Mouse (Mus musculus) megakaryocyte, adult 5-6 weeks (primary cell): Measurements from ENCODE around the gene C1qtnf6. TPM values are rescaled to one million over a fixed set of nuclear protein-coding genes. Genes with fewer than 3 reads are reported as not detected.
A peak's percentile ranks its signal among the peaks of the same experiment; 100 is the strongest.

ENCODE experiments used
- ATAC-seq: 2 replicates; pipeline ENCODE4 v1.8.0; 2016; ENCODE audit warnings: mild to moderate bottlenecking, inconsistent platforms; ENCODE audit not compliant: poor library complexity, severe bottlenecking
- total RNA-seq, 2 experiments: library from RNA; stranded (forward) in 1 of 2; stranded (reverse) in 1 of 2; fragments of 153-499, 151-499 nt in 1 of 2; fragments of 221-1000, 200-1000 nt in 1 of 2; gene quantifications; 2 replicates each; pipeline versions ENCODE4 v1.2.3 to v1.2.4; 2015 to 2017

C1qtnf6 gene
- total RNA-seq, 2 experiments from 2014 or later = 2.7 TPM; not detected in 1

DNA sequence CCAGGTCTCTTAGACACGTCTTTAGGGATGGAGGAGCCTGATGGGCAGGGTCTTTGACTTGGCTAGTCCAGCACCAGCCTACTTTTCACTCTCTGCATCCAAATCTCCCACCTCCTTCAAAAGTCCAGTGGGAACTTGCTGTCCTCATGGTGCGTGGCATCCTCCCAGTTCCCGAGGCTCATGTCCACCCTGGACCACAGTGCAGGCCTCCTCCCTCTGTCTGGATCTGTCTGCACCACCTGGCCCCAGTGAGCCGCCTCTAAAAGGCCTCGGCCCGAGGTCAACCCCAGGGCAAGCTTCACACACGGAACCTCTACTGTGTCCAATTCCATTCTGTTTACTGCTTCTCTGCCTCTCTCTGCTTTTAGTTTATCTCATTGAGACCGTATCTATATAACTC, 9.9 kb downstream of the C1qtnf6 start:
- no peak for ATAC-seq

DNA sequence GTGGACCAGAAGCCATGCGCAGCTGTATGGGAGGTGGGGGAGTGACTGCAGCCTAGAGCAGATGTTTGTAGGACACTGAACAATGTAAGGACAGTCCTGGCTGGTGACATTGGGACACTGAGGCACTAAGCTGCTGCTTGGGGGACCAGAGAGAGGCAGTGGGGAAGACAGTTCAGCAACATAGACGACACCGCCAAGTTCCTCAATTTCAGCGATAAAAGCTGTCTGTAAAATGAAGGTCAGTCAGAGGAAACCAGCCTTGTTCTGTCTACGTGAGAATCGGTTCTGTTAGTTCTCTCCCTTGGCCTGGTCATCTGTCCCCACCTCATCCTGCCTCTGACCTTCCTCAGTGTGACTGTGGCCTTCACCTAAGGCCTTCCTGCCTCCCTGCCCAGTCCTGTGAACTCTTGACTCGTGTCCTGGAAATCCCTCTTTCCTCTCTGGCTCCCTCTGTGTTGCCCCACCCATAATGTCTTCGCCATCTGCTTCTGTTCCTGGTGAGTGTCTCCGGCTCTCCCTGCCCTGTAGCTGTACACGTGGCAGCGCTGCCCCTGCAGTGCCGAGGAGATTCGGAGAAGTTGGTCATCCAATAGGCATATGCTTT, 11.0 kb downstream of the C1qtnf6 start:
- ATAC-seq = peak; percentile 39; the same call in 1 of the 2 replicates

DNA sequence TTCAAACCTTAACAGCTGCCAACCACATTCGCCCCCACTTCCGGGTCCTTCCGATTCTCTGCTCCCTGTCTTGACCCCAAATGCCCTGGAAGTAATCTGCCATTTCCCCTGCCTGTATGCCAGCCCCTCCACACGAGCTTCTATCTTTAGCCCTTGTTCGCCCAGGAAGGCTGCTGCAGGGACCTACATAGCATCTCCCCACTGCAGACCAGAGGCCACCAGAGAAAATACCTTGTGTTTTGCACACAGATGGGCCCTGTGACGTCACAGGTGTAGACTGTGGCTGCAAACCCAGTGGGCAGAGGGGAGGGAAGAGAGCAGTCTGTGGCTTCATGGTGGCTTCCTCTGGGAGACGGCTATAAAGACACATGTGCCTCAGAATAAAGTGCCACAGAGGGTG, 13.0 kb downstream of the C1qtnf6 start:
- no peak for ATAC-seq

DNA sequence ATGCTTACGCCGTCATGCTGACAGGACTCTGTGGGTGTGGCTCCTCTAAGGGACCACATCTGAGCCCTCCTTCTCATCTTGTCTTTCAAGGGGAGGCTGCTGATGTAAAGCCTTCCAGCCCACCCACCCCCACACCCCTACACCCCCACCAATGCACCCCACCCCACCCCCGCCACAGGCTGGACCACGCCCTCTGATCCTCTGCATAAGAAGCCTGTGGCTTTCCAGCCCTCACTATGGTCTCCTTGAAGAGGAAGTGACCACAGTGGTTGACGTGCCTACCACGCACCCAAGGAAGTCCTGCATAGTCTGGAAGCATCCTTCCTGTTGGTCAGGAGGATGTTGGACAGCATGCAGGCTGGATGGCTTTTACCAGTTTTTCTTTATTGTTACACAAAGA, 15.5 kb downstream of the C1qtnf6 start:
- ATAC-seq = peak; percentile 56

DNA sequence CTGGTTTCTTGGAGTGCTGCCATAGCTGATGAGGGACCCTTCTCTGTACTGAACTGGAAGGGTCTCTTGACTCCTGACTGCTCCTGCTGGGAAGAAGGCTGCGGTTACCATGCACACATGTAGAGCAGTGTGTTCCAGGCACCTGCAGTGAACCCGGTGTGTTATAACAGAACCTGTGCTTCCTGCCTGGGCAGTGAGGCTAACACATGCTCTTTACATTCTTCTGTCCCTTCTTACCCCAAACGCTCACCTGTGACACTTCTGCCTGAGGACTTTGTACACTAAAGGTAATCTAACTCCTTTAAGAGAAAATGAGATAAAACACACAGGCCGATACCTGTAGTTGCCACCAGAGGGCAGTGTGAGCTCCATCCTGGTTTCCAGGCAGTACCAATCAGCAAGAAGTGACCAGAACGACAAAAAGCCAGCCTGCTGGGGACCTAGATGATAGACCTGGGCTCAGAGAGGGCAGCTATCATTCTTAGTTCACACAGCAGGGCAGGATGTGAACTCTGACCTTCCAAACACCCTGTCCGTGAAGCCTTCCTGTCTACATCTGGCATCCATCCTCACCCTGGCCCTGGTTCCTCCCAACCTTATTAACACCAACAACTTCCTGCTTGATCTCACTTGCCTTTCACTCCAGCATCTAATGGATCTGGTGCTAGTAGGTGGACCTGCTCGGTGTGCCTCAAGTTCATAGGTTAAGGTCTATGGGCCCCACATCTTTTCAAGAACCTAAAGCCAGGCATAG, 16.6 kb downstream of the C1qtnf6 start:
- peak; percentile 61 for ATAC-seq

DNA sequence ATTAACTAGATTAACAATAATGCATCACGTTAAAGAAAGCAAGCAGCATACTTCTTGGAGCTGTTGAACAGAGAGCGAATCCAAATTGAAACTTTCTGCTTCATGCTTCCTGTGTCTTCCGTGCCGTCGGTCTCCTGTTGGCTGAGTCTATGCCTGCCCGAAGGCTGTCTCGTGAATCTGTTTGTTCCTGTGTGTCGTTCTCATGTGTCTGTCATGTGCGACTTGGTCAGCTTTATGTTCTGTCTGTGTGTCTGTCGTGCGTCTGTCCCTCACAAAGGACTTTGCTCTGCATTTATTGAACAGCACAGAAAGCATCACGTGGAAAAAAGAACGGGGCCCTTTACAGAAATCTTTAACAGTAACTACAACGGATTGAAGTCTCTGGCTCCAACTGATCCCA, 18.2 kb downstream of the C1qtnf6 start:
- ATAC-seq = no peak

DNA sequence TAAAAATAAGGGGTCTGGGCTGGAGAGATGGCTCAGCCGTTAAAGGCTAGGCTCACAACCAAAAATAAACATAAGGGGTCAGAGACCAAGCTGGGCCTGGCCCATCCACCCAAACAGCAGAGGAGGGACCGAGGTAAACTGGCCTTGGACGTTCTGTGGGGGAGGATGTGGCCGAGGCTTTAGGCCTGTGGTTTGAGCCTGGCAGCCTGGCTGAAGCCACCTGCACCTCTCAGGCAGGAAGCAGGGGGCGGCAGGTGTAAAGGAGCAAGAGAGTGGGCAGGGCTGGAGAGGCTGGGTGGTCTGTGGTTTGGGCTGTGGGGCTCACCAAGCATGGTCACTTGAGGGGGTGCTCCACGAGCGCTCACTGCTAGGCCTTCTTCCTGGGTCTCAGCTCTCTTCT, 19.3 kb downstream of the C1qtnf6 start:
- ATAC-seq = 0 out of 2 replicates have a peak, but pooled peaks have one; percentile 12

DNA sequence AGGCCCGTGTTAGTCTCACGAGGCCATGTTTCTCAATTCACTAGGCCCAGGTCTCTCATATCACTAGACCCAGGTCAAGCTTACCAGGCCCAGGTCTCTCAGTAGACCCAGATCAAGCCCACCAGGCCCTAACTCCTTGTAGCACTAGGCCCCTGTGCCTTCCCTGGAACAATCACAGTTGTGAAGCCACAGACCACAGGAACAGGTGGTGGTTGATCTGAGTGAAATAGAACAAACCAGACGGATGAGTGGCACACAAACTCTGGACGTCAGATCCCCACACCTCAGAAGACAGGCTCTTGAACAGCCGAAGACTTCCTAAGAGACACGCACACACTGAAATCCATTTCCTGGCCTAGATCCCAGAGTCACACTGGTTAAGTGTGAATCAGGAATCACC, 20.5 kb downstream of the C1qtnf6 start:
- no peak for ATAC-seq

DNA sequence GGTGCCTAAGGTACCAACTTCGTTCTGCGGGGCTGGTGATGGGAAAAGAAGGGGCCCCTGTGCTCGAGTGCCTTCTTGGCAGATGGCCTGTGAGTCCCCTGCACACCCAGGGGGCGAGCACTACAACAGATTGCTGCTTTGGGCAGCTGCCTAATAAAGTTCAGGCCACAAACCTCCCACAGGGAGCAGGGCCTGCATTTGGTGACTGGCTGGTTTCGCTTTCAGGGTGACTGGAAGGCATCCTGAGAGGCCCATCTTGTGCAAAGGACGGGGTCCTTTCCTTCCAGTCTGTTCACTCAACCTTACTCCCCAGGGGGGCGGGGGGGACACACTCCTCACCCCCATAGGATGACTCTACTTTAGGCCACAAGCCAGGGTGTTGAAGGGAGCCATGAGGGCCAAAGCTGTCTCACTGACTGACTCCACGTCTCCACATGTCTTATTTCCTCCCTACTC, 21.1 kb downstream of the C1qtnf6 start:
- ATAC-seq = 0 out of 2 replicates have a peak, but pooled peaks have one; percentile 11

DNA sequence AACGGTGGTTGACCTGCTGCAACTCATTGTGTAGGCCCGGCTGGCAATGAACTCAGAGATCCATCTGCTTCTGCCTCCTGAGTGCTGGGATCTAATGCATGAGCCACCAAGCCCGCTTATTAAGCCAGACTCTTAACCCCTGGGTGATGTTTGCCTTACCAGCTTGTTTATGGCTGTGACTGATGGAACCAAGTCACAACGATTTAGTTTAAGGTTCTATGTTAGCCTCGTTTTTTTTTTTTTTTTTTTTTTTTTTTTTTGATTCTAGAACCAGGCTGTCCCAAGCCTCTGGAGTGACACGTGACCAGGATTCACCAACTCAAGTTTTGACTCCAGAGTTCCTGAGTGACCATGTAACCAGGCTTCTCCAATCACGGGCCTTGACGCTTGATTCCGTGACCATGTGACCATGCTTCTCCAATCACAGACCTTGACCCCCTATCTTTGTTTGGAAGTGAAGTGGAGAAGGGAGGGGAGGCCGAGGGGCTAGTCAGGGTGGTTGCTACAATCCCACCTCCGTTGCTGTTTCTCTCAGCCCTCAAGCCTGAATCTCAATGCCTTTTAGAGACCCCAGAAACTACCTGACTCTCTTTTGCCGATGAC, 21.8 kb downstream of the C1qtnf6 start:
- ATAC-seq = no peak

DNA sequence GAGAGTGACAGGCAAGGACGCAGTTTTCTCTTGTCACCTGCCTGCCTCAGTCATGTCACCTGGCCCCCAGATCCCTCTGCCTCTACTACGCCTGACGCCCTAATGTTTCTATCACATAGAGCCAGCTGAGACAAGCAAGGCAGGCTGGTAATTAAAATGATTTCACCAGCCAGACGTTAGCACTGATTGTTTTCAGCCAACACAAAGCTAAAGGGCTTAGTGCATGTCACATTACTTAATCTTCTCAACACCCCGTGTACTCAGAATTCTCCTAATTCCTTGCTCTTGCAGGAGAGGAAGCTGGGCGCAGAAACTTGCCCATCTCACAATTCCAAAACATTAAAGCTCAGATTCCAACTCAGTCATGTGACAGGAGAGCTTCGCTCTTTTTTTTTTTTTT, 22.8 kb downstream of the C1qtnf6 start:
- no peak for ATAC-seq

DNA sequence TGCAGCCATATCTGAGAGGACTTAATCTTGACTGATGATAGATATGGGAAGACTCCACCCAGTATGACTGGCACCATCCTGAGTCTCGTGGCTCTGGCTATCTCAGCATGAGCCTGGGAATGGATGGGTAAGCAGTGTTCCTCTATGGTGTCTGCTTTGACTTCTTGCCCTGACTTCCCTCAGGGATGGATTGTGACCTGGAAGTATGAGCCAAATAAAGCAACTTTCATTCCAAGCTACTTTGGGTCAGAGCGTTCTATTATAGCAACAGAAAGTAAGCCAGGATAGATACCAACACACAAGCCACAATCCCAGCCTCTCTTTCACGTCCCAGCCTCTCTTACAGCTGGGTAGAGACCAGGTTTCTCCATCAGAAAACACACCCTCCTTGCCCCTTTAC, 25.7 kb downstream of the C1qtnf6 start:
- ATAC-seq = no peak

DNA sequence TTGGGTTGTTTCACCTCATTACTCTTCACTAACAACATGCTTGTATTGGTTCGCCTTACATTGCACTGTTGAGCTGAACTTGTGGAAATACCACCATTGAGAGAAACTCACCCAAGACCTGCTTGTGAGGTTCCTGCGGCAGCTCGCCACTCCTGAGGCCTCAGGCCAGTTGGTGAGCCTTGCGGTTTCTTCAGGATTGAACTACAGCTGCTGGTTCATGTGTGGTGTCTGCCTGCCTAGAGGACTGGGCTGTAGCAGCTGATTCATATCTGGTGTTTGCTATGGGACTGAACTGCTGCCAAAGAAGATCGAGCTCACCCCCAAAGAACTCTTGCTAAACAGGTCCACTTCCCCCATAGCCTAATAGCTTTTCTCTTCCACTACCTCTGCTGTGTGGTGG, 26.4 kb downstream of the C1qtnf6 start:
- ATAC-seq = no peak

DNA sequence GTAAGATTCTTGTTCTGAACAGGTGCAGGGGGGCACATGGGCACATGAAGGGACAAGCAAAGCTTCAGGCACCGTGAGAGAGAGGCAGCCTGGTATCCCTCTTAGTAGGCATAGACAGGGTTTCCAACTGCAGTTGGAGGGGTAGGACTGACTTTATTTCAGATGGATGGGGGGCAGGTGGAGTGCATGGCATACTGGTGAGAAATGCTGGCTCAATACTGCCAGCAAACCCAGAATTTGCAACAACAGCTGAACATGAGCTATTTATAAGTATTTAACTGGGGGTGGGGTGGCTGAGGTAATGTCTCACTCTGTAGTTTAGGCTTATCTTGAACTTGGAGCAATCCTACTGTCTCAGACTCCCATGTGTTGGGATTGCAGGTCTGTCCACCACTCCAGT, 27.2 kb downstream of the C1qtnf6 start:
- ATAC-seq = no peak

DNA sequence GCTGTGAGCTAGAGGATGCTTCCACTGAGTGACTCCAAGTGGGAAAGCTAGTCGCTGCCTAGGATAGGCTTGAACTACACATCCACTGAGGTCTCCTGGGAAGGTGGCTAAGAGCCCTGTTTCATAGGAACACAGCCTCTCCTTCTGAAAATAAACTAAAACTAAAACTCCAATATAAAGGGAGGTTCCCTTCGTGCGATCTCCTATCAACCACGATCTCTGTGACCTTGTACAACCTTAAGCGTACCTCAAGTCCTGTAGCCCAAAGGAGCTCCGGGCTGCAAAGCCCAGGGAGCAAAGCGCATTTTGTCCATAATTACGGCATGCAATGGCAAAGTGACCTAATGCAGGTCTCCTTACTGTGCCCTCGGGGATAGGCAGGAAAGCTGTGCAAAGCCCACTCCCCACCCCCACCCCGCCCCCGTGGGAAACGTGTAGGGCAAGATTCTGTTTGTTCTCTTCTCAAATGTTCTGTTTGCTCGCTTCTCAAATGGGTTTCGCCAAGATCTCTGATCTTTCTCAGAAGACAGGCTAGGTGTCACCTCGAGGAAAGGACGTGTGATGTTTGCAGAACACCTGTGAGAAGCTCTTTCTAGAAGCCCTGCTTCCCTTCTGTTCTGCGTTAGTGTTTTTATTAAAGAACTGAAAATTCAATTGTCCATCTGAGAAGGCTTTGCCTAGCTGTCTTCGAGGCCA, 28.6 kb downstream of the C1qtnf6 start:
- no peak for ATAC-seq

DNA sequence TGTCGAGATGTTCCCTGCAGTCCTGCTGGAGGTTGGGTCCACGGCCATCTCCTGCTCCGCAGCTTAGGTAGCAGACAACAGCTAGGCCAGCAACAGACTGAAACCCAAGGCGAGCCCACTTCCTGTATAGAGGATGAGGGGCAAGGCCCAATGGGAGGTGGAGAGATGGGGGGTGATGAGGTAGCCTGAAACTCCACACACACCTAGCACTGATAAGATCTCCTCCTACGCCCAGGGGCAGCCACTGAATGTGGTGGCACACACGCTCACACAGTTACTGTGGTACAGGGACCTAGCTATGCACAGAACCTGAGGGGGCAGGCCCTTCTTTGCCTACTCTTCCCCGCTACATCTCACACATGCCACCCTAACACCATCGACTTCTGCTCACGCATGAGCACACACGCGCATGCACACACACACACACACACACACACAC, 36.2 kb downstream of the C1qtnf6 start, which contains the start of gene Il2rb:
Il2rb (minus strand) TSS at position 304 of the 439 bp plus-strand sequence.
- ATAC-seq = peak; percentile 71

DNA sequence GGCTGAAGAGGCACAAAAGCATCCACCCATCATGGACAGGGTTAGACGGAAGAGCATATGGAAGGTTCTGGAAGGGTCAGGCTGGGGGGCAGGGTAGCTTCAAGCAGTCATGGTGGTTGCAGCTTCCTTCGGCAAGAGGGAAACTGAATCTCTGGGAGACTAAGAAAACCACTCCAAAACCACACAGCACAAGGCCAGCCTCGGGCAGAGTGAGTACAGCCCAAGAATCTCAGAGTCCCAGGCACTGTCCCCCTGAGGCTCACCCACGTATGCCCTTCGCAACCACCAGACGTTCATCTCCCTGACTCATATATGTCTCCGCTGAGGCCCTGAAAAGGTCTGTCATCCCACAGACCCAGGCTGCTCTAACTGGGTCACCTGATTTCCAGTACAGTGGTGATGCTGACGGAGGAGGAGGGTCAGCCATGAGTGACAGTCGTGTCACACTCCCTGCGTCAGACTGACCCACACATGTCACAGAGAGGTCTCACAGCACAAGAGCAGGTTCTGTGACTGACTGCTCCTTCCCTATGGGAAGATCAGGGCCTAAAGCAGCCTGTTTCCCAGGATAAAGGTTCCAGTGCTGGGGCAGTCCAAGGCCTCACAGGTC, 37.7 kb downstream of the C1qtnf6 start:
- ATAC-seq = peak; percentile 32

DNA sequence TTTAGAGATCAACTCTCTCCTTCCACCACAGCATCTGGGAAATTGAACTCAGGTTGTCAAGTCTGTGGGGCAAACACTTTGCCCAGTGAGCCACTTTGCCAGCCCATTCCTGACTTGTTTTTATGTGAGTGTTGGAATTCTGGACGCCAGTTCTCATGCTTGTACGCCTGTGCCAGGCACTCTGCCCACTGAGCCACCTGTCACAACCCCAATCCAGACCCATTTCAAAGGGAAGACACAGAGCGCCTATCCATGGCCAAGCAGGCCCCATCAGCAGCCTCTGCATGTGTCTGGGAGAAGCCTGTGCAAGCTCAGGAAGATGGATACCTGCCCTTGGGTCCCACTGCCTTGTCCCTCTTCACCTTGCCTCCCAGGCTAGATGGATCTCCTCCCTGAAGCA, 39.9 kb downstream of the C1qtnf6 start:
- no peak for ATAC-seq

DNA sequence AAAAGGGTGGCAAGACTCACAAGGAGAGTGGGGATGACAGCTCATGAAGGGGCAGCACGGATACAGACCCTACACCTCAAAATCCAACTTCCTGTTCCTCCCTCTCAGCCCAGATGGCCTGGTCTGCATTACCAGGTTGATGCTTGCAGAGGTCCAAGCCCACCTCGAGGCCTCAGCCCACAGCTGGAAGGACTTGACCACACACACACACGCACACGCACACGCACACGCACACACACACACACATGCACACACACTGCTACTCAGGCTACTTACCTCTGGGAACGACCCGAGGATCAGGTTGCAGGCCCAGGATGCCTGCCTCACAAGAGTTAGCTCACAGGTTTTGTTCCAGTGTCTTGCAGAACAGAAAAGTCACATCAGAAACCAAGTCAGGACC, 41.3 kb downstream of the C1qtnf6 start:
- ATAC-seq = no peak

DNA sequence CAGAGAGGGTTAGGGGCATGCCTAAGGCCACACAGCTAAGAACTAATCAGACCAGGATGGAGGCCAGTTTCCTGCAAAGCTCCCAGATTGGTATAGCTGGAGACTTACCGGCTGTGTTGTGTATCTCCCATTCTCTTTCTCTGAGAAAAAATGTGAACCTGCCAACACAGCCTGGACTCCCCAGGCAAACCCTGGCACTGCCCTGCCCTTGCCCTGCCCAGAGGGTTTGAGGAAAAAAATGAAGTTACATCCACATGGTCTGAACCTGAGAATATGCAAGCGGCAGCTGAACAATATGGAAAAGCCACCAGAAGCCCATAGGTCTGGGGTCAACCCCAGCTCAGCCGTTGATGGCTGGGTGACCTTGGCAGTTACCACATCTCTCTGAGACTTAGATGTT, 42.0 kb downstream of the C1qtnf6 start:
- no peak for ATAC-seq

DNA sequence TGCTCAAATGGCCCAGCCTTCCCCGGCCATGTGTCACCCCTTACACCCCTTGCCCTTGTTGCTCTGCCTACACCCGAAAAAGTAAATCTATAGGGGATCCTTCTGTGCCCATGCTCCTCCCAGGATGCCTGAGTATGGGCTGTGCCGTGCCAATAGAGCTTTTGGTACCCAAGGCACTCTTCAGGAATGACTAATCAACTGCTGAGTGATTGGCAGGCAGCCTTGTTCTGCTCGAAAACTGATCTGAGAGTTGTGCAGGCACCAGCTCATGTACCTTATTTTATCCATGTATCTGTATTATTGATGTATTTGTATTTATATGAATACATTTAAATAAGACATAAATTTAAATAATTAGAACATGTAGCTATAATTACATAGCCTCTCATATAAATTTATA, 44.1 kb downstream of the C1qtnf6 start:
- no peak for ATAC-seq
